In the genomic region with DNA sequence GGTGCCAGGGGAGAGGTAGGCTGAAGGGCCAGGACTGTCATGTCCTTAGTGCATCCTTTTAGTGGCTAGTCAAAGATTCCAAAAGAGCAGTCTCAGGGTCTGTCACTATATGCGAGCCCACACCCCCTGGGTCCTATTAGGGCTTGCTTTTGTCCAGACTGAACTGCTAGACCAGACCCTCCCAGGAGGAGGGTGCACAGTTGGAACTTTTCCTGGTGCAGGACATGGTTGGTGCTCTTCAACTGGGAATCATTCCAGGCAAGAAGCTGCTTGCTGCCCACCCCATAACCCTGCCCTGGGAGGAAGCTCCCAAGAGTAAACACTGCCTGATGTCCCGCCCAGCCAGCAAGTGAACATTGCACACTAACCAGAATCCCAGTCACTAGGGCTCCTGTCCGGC, we compare ENCODE assay signal across 22 mouse cellular contexts. TPM values are rescaled to one million over a fixed set of nuclear protein-coding genes. Genes with fewer than 3 reads are reported as not detected.
DNase-seq lines count a peak whose midpoint lies in the region; ATAC-seq and TF ChIP-seq lines count a peak whose summit lies in the region.
"Had no signal": no experiment of that assay in that cellular context is flagged by ENCODE, and none has a peak within 500 bp of the region (broad histone marks: within the 10 kb centered on the region; RNA-seq: fewer than 3 reads in every experiment).

A gene (plus strand): TSS at position 301 of the 400 bp plus-strand sequence.

- ATAC-seq in lung, postnatal 0 days: peak; percentile 38; the same call in 1 of the 2 replicates
- no peak for ATAC-seq in limb, embryonic 14.5 days (ENCODE audit: low FRiP score, low read depth)
- ATAC-seq in megakaryocyte-erythroid progenitor cell, adult 5-6 weeks (replicated peaks; ENCODE audit: low FRiP score, low TSS enrichment, poor library complexity, severe bottlenecking): 0 out of 2 replicates have a peak, but pooled peaks have one; percentile 22
- ATAC-seq: forebrain, embryonic 14.5 days had no signal

- H3K27ac ChIP-seq in lung, postnatal 0 days (ENCODE audit: low read length): no peak within 1 kb of the TSS
- peak within 1 kb of the TSS; percentile 74 for H3K27ac ChIP-seq in bone marrow macrophage, adult 2 months (ENCODE audit: insufficient read depth, low read depth, low read length)
- no peak within 1 kb of the TSS for H3K27ac ChIP-seq in limb, embryonic 14.5 days (replicated peaks; ENCODE audit: low read depth, low read length)
- H3K27ac ChIP-seq in heart, adult 2 months: no peak within 1 kb of the TSS
- H3K27ac ChIP-seq: hindbrain, embryonic 14.5 days; lung, embryonic 15.5 days had no signal

- H3K9me3 ChIP-seq in lung, postnatal 0 days (ENCODE audit: low read length): no peaks in the 10 kb centered on the region
- no peaks in the 10 kb centered on the region for H3K9me3 ChIP-seq in limb, embryonic 14.5 days (ENCODE audit: control insufficient read depth, low read length)
- H3K9me3 ChIP-seq: lung, embryonic 15.5 days had no signal

- intact Hi-C loops in heart, adult 2 months (cut with DNase I): no loop called here

- no peak for TF ChIP-seq CTCF in lung, postnatal 0 days (IDR thresholded peaks at IDR 0.05)
- no peak for TF ChIP-seq CTCF in bone marrow macrophage, adult 2 months (IDR thresholded peaks at IDR 0.05; ENCODE audit: low read depth, low read length)
- TF ChIP-seq CTCF in heart, adult 2 months (IDR thresholded peaks at IDR 0.05): no peak

- no peaks in the 10 kb centered on the region for H3K27me3 ChIP-seq in lung, postnatal 0 days (replicated peaks; ENCODE audit: insufficient read depth, low read length)
- no peaks in the 10 kb centered on the region for H3K27me3 ChIP-seq in limb, embryonic 14.5 days (ENCODE audit: control insufficient read depth, insufficient read depth, low read length)
- H3K27me3 ChIP-seq in heart, adult 2 months (ENCODE audit: control insufficient read depth, insufficient read depth, low read length): no peaks in the 10 kb centered on the region; the same call in 1 of the 2 replicates
- H3K27me3 ChIP-seq: lung, embryonic 15.5 days had no signal

- H3K36me3 ChIP-seq in lung, postnatal 0 days (ENCODE audit: insufficient read depth, low read length): no peaks in the 10 kb centered on the region
- no peaks in the 10 kb centered on the region for H3K36me3 ChIP-seq in limb, embryonic 14.5 days (ENCODE audit: control insufficient read depth, insufficient read depth, low read length)
- H3K36me3 ChIP-seq in heart, adult 2 months (ENCODE audit: control insufficient read depth, insufficient read depth, low read length): no peaks in the 10 kb centered on the region
- H3K36me3 ChIP-seq: lung, embryonic 15.5 days had no signal

- H3K4me2 ChIP-seq in lung, postnatal 0 days (replicated peaks; ENCODE audit: low read depth, low read length): no peak within 1 kb of the TSS
- no peak within 1 kb of the TSS for H3K4me2 ChIP-seq in limb, embryonic 14.5 days (replicated peaks; ENCODE audit: low read depth, low read length, severe bottlenecking)
- H3K4me2 ChIP-seq: heart, embryonic 11.5 days; hindbrain, embryonic 14.5 days; lung, embryonic 15.5 days had no signal

- H3K4me3 ChIP-seq in lung, postnatal 0 days (ENCODE audit: low read depth, low read length): no peak within 1 kb of the TSS
- no peak within 1 kb of the TSS for H3K4me3 ChIP-seq in bone marrow macrophage, adult 2 months (ENCODE audit: insufficient read depth, low read length)
- no peak within 1 kb of the TSS for H3K4me3 ChIP-seq in limb, embryonic 14.5 days (replicated peaks; ENCODE audit: low read length)
- H3K4me3 ChIP-seq in heart, adult 2 months: no peak within 1 kb of the TSS
- H3K4me3 ChIP-seq: erythroblast, embryonic 14.5 days; lung, embryonic 15.5 days had no signal

- DNase-seq in lung, postnatal 0 days (ENCODE audit: low spot score): no peak
- DNase-seq in lung, postnatal 4 days: no peak
- DNase-seq in limb, embryonic 14.5 days (ENCODE audit: low spot score): no peak
- DNase-seq in spleen, adult 12 weeks (ENCODE audit: low spot score): no peak
- no peak for DNase-seq in heart, adult 2 months
- DNase-seq: cerebellum, adult 11 months; cerebellum, postnatal 36 days; gastrocnemius, postnatal 36 days; heart, postnatal 14 days; kidney, adult 9 months; right cerebral cortex, postnatal 14 days had no signal

- no peak for TF ChIP-seq POLR2A in bone marrow macrophage, adult 2 months (IDR thresholded peaks at IDR 0.05; ENCODE audit: borderline replicate concordance, low read depth, low read length)
- no peak for TF ChIP-seq POLR2A in limb, embryonic 14.5 days (IDR thresholded peaks at IDR 0.05; ENCODE audit: borderline replicate concordance, extremely low read depth, insufficient read depth, insufficient read length)
- no peak for TF ChIP-seq POLR2A in heart, adult 2 months (IDR thresholded peaks at IDR 0.05; ENCODE audit: insufficient read depth, low read depth, low read length)

- no peaks in the 10 kb centered on the region for H3K79me2 ChIP-seq in heart, adult 2 months (replicated peaks; ENCODE audit: control insufficient read depth, insufficient read depth, low read length)

- TF ChIP-seq EP300 in lung, postnatal 0 days (IDR thresholded peaks at IDR 0.05): no peak
- TF ChIP-seq EP300 in heart, adult 2 months (IDR thresholded peaks at IDR 0.05; ENCODE audit: insufficient read depth, low read depth, low read length): no peak

- WGBS in lung, postnatal 0 days: 43% methylated on average over 3 of the region's 3 CpGs
- WGBS in limb, embryonic 14.5 days: 56% methylated on average over 3 of the region's 3 CpGs
- WGBS in heart, adult 2 months: 64% methylated on average over 3 of the region's 3 CpGs

- no peaks in the 10 kb centered on the region for H3K4me1 ChIP-seq in lung, postnatal 0 days (ENCODE audit: insufficient read depth, low read depth, low read length)
- H3K4me1 ChIP-seq in bone marrow macrophage, adult 2 months (ENCODE audit: control insufficient read depth, insufficient read depth, low read length): peaks cover 25% of the 10 kb centered on the region
- H3K4me1 ChIP-seq in limb, embryonic 14.5 days (ENCODE audit: control insufficient read depth, insufficient read depth, low read length): no peaks in the 10 kb centered on the region
- no peaks in the 10 kb centered on the region for H3K4me1 ChIP-seq in heart, adult 2 months (ENCODE audit: control insufficient read depth, insufficient read depth, low read length)

- H3K9ac ChIP-seq in lung, postnatal 0 days (replicated peaks; ENCODE audit: low read depth): no peak within 1 kb of the TSS
- H3K9ac ChIP-seq in limb, embryonic 14.5 days (ENCODE audit: low read depth, low read length, severe bottlenecking): 0 out of 2 replicates have a peak within 1 kb of the TSS, but pooled peaks have one; percentile 34
- no peak within 1 kb of the TSS for H3K9ac ChIP-seq in heart, adult 2 months (ENCODE audit: low read depth, low read length)
- H3K9ac ChIP-seq: hindbrain, embryonic 14.5 days; lung, embryonic 15.5 days had no signal

RNA-seq across cellular contexts. Expression of the gene that starts here (rescaled TPM):
- polyA plus RNA-seq in lung, postnatal 0 days (2015; fragmentation: Nextera tagmentation; extraction: Ambion mirVana): 0.26 TPM in 2 replicates
- polyA plus RNA-seq in bone marrow macrophage, adult 2 months (2012; ENCODE audit: insufficient read depth, insufficient read length, missing spikeins): 0.16 TPM in 1 of 2 replicates, not detected in the other
- 0.04 TPM in 1 of 2 replicates, not detected in the other for polyA plus RNA-seq in limb, embryonic 14.5 days (2012; rRNA removed)
- polyA plus RNA-seq in limb, embryonic 14.5 days (2014; fragmentation: Nextera tagmentation; extraction: Ambion mirVana): not detected in 2 replicates
- 2.3 TPM in 1 of 2 replicates, not detected in the other for total RNA-seq in megakaryocyte-erythroid progenitor cell, adult 5-6 weeks (2014; fragmentation: Nextera tagmentation)
- not detected in 2 replicates for total RNA-seq in megakaryocyte-erythroid progenitor cell, adult 5-6 weeks (2017)
- not detected for total RNA-seq in heart, adult 2 months (2021)
- not detected in 2 replicates for polyA plus RNA-seq in heart, adult 2 months (2012; rRNA removed)
- total RNA-seq: ES-E14; gastrocnemius, postnatal 36 days; heart, postnatal 14 days; midbrain, postnatal 0 days had no signal
- polyA plus RNA-seq: embryonic facial prominence, embryonic 11.5 days; erythroblast, embryonic 14.5 days; lung, embryonic 15.5 days; midbrain, postnatal 0 days; neural tube, embryonic 11.5 days had no signal

Comparison
In these comparisons a context has a peak if more than half of its experiments do, and no peak if none do; other contexts are left out.
1. Peak in ATAC-seq in lung, postnatal 0 days; RNA of the gene not detected or under 1 TPM.